Mouse (Mus musculus) frontal cortex, adult 2 months (tissue): ENCODE data around the gene Pigk. TPM values are rescaled to one million over a fixed set of nuclear protein-coding genes. Genes with fewer than 3 reads are reported as not detected.
A peak's percentile ranks its signal among the peaks of the same experiment; 100 is the strongest.
"Not testable (repeated sequence)": the region's sequence is repeated elsewhere in the genome, so short reads cannot be mapped to it uniquely, and the experiment has no call there.

ENCODE experiments used
- DNase-seq, 2 experiments: peaks; one replicate each; pipeline ENCODE4 v3.0.0; 2022; ENCODE audit warnings: low spot score in 1 of 2; ENCODE audit errors: extremely low spot score in 1 of 2
- polyA plus RNA-seq: library from polyadenylated mRNA; depleted of rRNA; stranded (reverse); fragments of >200 nt; gene quantifications from 2 replicates; pipeline ENCODE4 v1.2.3, GENCODE M21; 2012; rRNA removed

Pigk gene
- polyA plus RNA-seq: 24.5 and 27.3 TPM in 2 replicates

DNA sequence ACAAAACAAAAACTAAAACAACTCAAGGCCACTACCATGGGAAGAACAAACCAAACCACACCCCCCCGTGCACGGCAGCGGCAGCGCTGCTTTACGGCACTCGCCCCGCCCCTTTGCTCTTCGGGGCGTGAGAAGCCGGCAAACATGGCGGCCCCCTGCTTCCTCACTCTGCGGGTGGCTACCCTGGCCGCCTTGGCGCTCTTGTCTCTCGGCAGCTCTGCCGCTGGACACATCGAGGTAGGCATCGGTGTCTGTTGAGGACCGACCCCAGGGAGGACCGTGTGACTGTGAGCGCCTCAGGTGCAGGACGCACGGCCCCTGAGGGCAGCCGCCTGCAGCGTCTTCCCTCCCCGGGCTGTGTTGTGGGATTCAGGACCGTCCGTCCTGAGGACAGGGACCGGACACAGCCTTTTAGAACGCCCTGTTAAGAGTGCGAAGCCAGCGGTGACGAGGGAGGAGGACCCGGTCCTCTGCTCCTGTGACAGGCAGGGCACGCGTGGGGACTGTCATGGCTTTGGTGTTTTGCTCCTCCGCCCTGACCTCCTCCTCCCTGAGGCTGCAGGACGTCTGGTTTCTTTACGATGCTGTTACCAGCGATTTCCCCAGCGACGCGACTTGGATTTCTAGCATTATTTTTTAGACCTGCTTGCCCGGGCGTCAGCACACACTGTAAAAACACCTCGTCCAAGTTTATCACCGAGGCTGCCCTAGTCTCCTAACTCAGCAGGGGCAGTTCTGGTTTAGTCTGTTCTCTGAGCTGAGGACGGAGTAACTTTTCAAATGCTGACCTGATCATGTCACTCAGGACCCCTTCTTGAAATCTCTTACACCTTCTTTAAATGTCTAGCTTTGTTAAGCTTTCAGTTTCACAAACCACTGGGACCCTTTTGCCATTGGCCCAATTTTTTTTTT, at the start of gene Pigk:
Pigk (plus strand) TSS at position 110 of the 912 bp plus-strand sequence.
- peak; percentile 49 to 88 for DNase-seq

DNA sequence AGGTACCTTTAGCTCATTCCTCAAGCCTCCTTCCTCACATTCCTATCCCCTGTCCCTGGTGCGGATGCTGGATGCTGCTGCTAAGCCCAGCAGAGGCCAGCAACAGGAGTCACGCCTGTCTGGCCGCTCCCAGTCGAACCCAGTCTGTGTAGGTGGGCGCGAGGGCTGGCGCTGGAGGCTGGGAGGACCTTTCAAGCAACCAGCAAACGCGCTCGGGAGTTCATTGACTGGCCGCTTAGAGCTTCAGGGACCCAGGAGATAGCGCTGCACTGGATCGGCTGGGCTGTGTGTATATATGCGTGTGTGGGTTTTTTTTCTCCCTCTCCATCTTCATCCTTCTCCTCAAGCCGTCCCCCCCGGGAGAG, 46.9 kb upstream of the Pigk start:
- DNase-seq: peak in 1 of 2 experiments; percentile 64

DNA sequence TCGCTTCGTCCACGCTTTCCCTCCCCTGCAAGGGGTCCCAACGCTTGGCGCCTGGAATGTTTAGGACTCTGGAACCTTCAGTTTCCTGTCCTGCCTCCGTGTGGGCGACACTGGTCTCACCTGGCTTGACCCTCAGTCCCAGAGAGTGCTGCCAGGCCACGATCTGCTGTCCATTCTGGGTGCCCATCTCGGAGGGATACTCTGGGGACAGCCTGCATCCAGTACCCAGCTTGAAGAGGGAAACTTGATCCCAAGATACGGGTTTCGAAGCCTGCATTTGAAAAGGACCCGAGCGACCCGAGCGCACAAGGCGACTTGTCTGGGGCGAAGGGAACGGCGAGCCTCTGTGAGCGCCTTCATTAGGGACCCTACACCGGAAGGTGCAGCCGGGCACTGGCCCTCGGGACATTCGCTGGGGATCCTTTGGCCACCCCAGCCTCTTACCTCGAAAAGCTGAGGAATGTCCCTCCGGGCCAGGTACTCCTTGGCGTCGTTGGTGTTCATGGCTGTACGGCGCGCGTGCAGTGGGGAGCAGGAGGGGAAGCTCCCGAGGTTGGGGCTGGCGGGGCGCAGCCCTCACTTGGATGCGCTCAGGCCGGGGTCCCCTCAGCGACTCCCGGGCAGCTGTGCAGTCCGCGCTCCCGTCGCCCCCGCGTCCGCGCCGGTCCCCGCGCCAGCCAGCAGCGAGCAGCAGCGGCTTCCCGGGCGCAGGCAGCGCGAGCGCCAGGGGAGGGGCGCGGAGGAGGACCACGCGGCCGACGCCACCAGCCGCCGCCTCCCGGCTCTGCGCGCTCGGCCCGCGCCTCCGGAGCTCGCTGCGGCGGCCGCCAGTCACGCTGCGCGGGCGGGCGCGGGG, 46.3 kb upstream of the Pigk start:
- peak in 1 of 2 experiments; percentile 57 for DNase-seq

DNA sequence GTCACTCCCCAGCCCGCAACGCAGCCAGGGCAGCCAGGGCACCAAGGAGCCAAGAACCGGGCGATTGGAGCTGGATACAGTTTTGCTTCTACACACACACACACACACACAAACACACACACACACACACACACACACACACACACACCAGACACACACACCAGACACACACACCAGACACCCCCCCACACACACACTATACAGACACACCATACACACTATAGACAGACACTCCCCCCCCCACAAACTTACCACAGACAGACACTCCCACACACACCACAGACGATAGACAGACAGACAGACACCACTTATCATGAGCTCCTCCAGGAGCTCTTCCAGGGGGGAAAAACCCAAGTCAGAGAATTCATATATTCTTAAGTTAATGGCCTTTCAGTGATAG, 45.7 kb upstream of the Pigk start, which contains the start of gene Ak5:
Ak5 (minus strand) TSS at position 122 of the 400 bp plus-strand sequence.
- no peak for DNase-seq

DNA sequence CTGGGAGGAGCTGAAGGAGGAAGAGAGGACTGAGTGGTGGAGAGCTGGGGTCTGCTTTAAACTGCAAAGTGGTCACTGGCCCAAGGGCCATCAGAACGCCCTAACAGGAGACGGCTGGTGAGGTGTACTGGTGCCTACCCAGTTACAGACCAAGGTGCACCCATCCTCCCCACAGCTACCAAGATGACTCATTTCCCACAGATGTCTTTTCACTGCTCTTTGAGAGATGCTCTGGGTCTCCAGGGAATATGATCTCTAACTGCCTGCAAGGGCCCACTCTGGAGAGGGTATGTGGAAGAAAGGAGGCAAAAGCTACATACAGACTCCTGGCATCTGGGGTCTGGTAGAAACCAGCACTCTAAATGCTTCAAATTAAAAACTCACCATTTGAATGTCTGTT, 45.1 kb upstream of the Pigk start:
- peak in 1 of 2 experiments; percentile 33 for DNase-seq

DNA sequence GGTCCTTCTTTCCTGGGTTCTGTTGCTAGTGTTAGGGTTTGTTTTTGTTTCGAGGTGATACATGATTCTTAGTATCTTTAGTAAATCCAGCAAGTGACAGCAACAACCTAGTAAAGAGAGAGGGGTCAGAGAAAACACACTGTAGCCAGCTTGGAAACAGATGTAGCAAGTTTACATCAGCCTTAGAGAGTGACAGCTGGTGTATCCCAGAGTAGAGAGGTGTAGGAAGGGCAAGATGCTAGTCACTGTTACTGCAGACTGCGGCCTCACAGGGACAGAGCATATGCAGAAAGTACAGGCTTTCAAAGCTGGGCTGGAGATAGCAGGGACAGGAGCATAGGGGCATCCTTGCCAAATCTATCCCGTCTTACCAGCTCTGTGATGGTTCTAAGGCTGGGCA, 44.1 kb upstream of the Pigk start:
- no peak for DNase-seq

DNA sequence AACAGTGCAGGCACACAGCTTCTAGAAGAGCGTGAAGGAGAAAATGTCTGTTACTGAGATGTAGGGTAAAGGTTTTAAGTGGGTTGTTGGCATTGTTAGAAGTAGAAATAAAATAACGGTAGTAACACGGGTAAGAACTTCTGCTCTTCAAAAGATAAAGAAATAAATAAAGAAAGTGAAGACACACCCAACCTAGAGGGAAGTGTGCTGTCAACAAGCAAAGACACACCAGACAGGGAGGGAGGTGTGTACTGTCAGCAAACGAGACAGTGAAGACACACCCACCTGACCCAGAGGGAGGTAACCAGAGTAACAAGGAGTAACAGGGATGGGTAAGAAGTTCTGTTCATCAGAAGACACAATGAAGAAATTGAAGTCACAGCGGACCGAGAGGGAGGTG, 39.2 kb upstream of the Pigk start:
- DNase-seq: no peak

DNA sequence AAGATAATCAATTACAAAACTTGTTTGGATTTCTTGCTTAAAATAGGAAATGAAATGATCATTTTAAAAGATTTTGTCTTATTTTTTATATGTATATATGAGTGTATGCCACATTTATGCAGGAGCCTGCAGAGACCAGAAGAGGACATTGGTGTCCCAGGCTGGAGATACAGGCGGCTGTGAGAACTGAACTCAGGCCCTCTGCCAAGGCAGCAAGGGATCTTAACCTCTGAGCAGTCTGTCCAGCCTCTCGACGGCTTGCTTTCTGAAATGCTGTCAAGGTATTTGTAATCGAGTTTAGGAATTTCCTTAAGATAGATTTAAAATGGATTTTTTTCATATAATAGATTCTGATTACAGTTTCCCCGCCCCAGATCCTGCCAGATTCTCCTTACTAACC, 25.4 kb upstream of the Pigk start:
- no peak for DNase-seq

DNA sequence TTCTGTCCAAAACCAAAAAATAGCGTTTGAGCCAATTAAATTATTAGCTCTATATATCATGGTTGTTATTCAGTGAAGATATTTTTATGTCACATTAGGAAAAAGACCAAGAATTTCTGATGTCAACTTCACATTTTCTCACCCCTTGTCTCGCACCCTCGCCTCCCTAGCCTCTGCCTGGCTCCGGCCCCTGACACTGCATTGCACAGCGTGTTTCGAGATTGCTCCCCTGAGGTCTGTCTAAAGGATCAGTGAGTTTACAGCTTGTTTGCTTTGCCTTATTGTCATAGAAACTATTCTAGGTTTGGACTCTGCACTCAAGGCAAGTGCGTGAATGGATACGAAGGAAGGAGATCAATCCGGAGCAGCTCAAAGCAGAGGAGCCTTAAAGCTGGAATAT, 24.8 kb upstream of the Pigk start:
- DNase-seq: no peak

DNA sequence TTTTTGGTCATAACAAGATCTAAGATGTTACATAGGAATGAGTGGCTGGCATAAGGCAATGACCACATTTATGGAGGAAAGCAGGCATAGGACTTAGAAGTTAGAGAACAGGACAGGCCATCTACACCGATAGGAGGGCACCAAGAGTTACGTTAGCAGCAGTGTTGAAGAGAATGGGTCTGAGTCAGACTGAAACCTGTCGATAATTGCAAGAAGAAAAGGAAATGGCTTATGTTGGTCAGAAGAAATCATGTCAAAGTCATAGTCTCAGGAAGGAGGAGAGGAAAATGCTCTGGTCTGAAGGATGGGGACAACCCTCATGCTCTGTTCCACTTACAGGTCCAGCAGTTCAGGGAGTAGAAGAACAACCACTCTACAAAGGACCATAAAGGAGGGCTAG, 18.9 kb upstream of the Pigk start:
- DNase-seq: no peak

DNA sequence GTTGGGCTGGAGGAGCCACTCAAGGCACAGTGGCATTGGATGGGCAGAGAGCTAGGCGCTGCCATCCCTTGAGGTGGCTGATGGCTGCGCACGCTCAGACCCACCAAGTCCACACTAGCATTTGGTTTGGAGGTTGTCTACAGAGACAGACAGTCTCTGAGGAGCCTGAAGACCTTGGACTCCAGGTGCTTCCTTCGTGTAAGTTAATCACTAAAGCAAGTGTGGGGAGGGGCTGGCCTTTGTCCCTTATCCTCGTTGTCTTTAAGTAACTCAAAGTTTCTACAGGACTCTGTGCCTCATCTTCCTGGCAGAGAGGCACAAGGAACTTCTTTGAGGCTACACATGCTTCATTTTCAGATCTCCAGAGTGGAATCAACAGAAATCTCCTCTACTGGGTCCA, 15.9 kb upstream of the Pigk start:
- DNase-seq: no peak

DNA sequence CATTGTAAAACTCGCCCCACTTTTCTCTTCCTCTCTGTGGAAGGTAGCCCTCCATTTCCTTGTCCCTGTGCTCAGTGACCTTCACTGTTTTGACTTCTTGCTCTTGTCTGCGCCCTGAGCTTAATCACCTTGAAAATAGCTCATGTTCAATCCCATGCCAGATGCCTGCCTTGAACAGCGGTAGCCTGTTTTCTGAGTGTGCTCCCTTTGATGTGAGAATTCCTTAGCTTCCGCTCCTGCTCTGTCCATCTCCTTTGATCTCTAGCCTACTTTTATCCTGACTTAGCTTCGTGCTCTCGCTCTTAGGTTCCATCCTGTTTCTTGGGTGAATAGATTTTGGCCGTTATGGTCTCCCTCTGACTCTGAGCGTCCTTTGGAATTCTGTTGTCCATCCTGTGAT, 14.6 kb upstream of the Pigk start:
- no peak for DNase-seq

DNA sequence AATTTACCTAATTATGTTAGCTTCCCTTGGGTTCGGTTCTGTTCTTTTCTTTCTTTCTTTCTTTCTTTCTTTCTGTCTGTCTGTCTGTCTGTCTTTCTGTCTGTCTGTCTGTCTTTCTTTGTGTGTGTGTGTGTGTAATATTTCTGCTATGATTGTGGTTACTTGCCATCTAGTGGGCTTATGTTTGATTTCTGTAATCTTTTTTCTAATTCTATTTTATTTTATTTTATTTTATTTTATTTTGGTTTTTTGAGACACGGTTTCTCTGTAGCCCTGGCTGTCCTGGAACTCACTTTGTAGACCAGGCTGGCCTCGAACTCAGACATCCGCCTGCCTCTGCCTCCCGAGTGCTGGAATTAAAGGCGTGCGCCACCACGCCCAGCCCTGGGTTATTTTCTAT, 12.4 kb upstream of the Pigk start:
- DNase-seq: not testable (repeated sequence)

DNA sequence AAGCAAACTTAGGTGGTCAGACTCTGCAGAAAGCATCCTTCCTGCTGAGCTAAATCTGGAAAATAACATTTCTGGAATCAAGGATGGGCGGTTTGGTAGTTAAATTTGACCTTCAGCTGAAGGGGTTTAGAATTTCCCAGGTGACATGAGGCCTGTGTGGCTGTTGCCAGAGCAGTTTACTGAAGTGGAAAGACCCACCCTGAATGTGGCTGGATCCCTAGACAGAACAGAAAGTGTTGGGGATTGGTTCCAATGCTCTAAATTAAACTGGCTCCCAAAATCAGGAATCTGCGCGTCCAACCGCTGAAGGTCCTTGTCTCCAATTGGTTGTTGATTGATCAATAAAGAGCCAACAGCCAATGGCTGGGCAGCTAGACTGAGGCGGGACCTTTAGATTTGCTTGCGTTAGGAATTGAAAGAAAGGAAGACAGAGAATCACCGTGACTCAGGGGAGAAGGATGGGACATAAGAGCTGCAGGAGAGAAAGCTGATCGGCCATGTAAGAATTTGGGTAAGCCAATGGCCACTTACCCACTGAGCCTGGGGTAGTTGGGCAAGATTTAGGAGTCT, 11.5 kb upstream of the Pigk start:
- DNase-seq: no peak

DNA sequence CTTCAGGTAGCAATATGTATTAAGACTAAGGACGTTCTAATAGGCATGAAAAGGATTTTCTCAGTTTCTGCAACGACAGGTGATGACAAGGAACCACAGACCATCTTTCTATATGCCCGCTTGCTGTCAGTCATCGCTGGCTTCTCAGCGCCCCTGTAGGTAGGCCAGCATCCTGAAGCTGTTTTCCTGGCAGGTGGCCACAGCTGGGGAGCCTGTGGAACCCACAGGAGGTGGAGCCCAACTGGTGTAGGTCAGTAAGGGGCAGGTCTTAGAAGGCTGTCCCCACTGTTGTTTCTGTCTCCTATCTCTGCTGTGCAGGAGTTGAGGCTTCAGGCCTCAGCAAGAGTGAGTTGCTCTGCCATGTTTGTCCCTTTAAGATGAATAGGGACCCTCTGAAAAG, 8.1 kb upstream of the Pigk start:
- no peak for DNase-seq

DNA sequence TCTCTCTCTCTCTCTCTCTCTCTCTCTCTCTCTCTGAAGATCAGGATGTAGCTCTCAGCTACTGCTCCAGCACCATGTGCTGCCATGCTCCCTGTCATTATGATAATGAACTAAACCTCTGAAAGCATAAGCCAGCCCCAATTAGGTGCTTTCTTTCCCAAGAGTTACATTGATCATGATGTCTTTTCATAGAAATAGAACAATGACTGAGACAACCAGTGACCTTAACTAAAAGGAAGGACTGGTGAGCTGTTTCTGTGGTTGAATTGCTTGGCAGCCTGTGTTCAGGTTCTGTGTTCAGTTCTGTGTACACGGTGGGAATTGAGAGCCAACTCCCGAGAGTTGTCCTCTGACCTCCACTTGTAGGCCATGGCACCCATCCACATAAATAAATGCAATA, 7.0 kb upstream of the Pigk start:
- no peak for DNase-seq

DNA sequence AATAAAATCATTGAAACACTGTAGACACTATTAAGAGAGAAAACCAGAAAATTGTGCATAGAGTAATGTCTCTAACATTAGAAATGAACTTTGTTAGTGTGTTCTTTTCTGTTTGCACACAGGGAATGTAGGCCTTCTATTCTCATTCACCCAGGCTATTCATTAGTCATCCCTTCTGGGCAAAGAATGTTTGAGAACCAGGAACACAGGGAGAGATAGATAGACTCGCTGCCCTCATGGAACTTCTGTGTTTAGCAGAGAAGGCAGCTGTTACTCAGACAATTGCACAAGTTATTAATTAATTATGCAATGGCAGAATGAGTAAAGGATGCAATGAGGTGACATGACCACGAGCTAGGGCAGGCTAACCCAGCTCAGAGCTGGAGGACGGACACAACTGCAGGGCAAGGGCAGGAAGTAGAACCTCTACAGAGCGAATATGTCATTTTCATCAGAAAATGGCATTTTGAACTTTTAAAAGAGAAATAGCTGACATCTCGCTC, 6.5 kb upstream of the Pigk start:
- no peak for DNase-seq

DNA sequence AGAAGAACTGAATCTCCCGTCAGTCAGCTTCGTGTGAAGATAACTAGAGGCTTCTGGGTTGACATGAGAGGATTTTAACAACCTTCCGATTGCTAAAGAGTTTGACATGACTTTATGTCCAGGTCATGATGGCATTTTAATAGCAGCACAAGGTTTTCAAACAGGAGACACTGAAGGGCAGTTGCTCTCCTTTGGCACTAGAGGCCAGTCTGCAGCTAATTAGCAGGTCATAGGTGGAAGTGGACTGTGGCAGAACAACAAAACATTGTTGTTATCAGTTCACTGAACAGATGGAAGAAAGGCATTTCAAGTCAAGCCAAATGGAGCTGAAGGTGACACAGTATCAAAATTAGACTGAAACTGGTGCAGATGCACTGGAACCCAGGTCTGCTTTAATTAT, 4.0 kb upstream of the Pigk start:
- DNase-seq: no peak

DNA sequence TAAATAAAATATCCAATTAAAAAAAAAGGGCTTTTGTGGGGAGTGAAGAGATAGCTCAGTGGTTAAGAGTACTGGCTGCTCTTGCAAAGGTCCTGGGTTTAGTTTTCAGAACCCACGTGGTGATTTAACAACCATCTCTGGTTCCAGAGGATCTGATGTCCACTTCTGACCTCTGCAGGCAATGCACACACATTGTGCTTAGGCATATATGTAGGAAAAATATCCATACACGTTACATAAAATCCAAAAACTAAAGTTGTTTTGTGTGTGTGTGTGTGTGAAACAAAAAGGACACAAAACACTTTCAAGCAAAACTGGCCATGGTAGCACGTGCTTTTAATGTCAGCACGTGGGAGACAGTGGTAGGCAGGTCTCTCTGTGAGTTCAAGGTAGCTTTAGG, 943 bp upstream of the Pigk start:
- DNase-seq: no peak

DNA sequence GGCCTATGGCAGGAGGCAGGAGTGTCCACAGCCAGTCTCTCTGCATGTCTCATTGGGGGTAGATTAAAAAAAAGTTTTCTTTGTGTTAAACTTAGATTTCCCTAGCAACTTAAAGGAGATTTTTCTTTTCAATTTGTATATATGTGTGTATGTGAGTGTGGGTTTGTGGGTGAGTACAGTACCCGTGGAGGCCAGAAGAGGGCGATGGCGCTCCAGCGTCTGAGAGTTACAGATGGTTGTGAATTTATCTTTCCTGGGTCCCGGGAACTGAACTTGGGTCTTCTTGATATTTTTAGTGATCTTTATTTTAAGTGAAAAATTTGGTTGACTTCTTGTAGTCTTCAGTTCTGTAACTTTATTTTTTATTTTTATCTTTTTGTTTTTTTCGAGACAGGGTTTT, 7.4 kb downstream of the Pigk start:
- no peak for DNase-seq

DNA sequence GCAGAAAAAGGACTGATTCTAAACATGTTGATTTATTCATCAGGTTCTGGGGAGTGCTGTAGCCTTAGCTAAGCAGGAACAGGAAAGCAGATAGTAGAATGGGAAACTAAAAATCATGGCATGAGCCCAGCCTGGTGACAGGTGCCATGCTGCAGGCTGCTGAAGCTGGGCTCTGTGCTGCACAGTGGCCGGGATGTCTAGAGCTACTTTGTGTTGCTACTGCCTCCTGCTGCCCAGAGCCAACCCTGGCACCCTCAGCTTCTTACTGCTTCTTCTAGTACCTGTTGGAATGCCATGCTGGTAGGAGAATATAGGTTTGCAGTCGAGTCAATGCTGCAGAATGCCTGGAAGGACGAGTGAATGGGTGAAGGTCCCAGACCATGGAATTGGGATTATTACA, 8.9 kb downstream of the Pigk start:
- DNase-seq: no peak
